Mouse (Mus musculus) layer of hippocampus, adult 8-10 months (tissue): ENCODE measurements around the gene Gtpbp8. TPM values are rescaled to one million over a fixed set of nuclear protein-coding genes. Genes with fewer than 3 reads are reported as not detected.

Experiments
- DNase-seq, 2 experiments: peaks; one replicate each; pipeline ENCODE4 v3.0.0; 2022; ENCODE audit warnings: low spot score in 2 of 2
- total RNA-seq, 4 experiments: library from RNA; stranded (reverse); gene quantifications; 2 replicates each; pipeline ENCODE4 v1.2.4; 2022

The Gtpbp8 gene
- total RNA-seq, 4 experiments from 2014 or later, result 20.8 to 27.8 (median 26.8) TPM

DNA sequence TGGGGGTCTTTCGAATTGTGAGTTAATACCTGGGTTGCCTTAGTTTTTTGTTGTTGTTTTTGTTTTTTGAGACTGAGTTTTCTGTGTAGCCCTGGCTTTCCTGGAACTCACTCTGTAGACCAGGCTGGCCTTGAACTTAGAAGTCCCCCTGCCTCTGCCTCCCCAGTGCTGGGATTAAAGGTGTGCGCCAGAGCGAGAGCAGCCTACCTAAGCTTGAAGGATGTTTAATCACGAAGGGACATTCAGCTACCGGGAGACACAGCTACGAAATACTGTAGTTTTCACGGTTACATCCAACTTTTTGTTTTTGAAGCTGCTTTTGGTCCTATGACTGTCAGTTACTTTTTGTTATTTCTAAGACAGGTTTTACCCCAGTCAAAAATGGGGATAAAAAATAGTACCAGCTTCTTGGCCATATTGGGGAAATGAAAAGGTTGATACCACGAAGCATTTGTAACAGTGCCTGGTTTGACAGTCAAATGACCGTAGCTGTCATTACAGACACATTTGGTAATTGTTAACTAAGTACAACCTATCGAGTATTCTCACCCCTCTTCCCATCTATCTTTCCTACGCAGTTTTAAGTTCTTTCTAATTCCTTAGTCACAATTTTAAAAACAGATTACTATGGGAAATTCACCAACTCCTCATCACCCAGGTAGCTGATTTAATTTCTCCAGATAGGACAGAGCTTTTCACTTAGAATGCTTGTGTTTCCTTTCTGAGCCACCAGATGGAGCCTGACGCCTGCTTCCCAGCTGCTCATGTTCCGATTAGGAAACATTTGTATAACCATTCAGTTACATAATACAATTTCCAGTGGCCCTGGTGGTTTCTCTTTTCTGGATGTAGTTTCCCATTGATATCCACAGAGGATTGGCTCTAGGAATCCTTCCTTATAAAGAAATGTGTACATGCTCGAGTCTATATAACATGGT is 20.6 kb downstream of the Gtpbp8 start:
- DNase-seq, result peak; percentile 77 to 87

DNA sequence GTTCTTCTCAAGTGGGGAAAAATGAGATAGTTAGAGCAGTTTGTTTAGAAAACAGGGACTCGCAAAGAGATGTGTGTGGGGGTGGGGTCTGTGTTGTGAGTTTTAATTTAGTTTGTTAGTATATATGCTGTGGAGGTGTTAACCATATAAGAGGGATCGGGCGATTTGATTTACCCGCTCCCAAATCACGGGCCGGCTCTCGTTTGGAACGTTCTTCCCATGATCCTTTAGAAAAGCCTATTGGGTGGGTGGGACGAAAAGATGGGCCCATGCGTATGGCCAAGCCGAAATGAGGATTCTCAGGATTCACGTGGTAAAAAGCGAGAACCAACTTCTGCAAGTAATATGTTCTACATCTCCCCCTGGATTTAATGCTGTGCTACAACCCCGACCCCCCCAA is 21.3 kb downstream of the Gtpbp8 start:
- peak in 1 of 2 experiments; percentile 45 for DNase-seq

DNA sequence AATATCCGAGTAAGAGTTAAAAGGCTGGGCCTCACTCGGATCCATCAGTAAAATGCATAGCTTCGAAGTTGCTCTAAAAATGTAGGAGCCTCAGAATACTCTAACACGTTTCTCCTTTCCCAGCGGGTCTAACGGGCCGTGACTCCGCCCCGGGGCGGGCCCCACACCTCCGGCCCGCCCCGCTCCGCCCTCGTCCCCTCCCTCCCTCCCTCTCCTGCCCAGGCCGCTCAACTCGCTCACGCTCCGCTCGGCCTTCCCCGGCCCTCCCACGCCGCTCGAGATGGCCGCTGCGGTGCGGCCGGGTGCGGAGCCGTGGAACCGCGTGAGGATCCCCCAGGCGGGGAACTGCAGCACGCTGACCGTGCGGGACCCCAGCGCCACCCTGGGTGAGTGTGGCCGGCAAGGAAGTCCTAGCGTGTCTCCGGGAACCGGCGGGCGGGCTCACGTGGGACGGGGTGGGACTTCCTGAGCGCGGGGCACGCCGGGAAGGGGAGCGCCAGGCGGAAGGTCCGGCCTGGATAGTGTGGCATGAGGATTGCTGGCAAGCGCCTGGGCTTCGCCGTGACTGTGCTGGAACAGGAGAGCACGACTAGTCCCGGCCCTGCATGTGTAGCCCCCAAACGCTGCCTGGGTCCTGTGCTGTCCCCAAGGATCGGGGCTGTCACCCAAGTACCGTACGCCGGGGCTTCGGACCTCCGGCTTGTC is 21.9 kb downstream of the Gtpbp8 start, which contains the start of gene Nepro:
Gene Nepro (plus strand): TSS at position 219 of the 705 bp plus-strand sequence.
- peak; percentile 91 to 94 for DNase-seq

DNA sequence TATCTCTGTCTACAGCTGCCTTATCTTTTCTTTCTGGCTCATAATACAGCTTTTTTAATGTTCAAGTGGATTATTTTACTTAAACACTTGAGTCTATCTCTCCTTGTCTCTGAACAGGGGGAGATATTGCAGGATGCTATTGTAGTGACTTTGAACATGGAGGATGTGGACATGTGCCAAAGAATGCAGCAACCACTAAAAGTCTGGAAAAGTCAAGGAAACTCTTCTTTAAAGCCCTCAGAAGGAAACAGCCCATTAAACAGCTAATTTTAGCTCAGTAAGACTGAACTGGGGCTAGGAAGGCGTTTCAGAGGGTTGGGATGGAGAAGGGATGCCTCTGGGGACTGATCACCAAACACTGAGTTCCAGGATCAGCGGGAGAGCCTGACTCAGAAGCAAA is 23.5 kb downstream of the Gtpbp8 start:
- no peak for DNase-seq

DNA sequence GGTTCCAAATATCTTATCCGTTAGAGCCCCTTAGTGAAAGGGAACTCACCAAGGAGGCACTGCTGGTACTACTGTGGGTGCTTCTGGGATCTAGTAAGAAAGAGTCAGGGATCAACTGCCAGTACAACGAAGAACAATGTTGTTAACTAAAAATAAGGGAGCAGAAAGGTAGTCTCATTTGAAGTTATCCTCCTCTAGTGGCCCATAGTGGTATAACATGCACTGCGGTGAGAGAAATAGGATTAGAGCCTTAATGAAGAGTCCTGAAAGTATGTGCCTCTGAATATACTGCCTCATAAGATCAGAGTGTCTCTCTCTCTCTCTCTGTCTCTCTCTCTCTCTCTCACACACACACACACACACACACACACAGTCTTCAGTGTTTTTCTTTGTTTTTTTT is 25.6 kb downstream of the Gtpbp8 start:
- DNase-seq, result no peak

DNA sequence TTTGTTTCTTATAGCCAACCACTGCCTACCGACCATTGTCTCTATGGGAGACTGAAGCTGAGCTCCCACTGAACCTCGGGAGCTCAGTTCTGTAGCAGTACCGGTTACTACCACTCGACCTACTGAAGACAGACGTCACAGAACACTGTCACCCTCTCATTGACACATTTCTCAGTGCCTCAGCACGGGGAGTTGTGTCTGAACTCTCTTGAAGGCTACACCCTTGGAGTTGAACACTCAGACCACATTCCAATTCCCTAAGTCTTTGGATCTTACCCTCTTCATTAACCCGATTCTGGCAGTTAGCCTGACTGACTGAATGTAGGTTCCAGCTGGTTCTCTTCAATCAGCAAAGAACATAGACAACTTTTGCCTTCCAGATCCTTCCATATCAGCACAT is 26.8 kb downstream of the Gtpbp8 start:
- no peak for DNase-seq

DNA sequence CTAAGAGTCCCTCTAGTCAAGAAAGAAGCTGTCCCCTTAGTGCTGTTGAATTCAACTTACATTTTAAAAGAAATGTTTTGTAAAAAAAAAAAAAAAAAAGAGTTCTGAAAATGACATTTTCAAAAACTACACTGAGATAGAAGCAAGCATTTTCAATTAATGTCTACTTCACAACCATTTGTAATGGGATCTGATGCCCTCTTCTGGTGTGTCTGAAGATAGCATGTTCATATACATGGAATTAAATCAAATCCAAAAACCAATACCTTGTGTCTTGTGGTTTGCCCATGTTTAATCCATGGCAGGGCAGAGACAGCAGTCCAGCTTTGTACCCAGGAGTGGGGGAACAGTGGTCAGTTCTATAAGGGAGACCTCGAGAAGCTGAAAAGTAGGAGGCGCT is 28.3 kb downstream of the Gtpbp8 start:
- DNase-seq, result no peak

DNA sequence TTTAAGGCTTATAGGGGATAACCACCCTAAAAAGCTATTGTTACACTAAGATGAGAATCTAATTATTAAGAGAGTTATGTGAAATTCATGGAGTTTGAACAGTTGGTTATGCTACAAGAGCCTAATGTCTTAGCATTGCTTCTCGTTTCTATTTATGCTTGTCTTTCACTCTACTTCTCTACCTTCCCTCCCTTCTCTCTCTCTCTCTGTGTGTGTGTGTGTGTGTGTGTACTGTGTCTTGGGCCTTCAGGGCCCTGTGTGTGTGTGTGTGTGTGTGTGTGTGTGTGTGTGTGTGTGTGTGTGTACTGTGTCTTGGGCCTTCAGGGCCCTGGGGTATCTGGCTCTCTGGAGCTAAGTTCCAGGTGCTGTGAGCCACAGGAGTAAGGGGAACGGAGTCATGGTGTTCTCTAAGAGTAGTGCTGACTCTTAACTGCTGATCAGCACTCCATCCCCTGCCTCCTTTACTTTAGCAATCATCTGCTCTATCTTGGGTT is 29.0 kb downstream of the Gtpbp8 start:
- DNase-seq, result no peak

DNA sequence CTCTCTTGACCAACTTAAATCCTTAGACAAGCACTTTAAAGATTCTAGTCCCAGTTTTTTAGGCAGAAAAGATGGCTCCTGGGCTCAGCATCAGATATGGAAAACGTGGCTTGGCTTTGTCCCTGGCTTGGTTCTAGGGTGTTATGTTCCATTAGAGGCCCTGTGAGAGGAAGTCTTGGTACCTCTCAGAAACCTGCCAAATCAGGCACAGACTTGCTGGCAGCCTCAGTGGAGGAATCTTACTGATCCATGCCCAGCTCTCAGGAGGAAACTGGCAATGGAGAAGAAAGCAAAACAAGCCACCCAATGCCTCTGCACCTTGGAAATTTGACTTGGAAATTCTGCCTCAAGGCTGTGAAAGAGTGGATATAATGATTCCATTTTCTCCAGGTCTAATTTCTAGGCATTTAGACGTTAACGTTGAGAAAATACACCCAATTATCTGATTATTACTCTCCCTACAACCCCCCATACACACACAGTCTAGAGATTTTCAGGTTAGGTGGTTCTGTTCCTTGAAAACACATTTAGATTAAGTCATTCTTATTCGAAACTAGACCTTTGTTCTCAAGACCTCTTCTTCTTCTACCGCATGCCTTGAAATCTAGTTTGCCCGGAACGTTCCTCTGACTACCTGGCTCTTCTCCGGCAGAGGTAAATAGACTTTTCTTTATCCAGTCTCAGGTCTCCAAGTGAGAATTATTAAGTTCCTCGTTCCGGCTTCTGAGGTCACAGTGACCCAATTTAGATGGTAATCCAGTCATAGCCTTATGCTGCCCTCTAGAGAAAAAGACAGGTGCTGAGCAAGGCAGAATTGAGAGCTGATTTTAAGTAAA is 29.6 kb downstream of the Gtpbp8 start:
- no peak for DNase-seq

DNA sequence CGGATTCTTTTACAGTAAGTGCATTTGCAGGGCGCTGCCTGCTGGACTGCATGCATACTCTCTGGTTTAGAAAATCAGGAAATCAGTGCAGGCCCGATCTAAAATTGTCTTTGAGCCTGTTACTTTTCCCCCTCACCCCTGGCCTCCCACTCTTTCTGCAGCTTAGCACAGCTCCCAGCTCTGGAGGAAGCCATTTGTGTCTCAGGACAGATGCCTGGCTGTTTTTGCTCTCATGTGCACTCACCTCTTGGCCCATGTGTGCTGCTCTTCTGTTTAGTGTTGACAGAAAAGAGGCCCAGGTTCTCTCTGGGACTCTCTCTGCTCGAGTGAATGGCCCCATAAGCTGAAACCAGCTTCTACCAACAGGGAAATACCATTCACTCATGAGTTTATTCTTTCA is 42.7 kb downstream of the Gtpbp8 start:
- no peak for DNase-seq

DNA sequence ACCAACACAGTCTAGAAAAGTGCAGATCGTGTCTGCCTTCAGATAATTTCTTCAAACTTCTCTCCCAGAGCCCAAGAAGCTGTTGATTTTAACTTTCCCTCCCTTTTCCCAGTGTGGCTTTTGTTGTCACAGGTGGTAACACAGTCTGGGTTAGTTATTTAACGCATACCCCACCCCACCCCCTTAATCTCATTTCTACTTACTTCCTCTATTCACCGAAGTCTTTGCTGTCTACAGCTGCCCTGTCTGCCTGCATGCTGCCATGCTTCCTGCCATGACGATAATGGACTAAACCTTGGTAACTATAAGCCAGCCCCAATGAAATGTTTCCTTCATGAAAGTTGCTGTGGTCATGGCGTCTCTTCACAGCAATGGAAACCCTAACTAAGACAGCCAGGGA is 43.9 kb downstream of the Gtpbp8 start:
- DNase-seq, result no peak

DNA sequence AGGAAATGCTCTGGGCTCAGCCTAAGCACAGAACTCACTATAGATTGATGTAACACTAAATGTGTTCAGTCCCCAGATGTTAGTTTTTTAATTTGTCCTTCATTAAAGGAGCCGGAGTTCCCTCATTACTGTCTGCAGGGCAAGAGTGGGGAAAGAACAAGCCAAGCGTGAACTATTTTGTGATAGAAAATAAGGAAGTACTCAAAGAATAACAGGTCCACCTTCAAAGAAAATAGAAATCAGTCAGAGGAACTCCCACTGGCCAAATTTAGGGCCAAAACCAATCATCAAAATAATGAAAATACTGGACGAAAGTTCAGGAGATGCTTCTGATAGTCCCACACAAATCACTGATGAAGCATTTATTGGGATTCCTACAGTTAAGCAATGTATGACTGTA is 45.0 kb downstream of the Gtpbp8 start:
- DNase-seq, result no peak

DNA sequence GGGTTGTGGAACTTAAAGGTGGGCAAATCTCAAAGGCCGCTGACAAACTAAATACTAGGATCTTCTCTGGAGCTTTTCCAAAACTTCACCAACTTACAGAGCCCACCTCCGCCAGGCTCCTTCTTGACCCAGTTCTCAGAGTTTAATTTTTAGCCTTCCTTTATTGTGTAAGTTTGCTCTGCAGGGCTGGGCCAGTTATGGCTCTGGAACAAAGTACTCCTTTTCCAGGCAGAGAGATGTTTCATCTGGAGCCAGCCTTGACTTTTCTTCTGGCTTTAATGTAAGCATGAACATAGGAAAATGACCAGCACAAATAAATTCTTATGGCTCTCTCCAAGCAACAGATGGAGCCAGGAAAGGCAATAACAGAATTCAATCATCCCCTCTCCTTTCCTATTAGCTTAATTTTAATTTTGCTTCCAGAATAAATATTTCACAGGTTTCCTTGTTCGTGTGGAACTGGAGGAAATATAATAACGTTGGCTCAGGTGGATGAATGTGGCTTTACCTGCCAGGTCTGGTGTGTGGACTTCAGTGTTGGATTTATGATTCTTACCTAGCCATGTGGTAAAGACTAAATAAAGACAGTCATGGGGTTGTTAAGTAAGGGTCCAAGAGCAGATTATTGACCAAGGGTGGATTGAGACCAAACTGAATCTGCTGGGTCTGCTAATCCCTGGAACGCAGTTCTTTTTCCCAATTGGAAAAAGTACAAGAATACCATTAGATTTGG is 48.5 kb downstream of the Gtpbp8 start:
- DNase-seq, result no peak

DNA sequence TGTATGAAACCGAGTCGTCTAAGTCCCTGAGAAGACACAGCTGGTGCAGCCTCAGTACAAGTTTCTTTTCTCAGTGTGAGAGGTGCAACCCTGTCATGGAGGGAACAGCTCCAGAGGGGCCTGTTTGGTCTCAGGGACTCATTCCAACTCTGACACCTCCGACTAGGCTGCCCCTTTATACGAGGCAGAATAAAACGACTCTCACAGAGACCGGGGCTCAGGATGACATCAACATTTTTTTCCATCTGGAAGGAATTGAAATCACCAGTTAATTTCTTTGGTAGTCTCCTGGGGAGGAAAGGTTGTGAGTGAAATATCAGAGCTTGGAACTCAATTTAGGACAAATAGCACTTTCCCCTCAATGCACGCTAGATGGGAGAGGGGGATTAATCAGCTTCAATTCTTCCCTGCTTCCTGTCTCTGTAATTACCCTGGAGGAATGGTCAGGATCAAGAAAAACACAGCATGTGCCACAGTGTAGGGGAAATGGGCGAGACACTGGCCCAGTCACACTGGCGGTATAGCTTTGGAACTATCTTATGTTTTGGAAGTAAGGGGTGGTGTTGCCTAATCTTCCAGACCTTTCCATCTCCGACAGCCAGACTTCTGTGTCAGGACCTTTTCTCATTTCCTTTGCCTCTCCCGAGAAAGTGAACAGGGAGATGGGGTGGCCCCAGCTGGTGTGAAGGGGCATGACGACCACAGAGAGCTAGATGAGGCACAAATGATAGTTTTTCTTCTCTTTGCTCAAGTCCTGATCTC is 50.1 kb downstream of the Gtpbp8 start:
- no peak for DNase-seq

DNA sequence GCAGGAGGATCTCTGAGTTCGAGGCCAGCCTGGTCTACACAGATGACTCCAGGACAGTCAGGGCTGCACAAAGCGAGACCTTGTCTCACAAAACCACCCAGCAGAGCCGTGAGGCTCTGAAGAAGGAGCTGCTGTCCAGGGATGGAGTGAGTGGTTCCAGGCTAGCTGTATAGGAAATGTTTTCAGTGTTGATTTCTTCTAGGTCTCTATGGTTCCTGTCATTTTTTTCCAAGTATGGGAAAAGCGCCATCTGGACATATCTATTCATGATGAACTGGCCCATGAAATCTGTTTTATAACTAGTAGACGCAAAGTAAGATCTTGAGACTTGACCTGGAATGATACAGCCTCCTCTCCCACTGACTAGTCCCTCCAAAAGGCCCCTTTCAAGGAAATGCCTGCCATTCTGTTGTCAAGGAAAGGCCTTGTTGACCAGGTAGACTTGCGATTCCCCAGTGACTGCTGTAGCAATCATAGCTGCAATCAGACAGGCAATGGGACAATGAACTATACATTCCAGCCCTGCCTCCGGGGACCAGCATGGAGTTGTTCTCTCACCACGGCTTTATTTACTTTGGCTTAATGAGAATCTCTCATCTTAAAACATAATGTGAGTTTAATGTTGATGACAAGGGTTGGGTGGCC is 50.8 kb downstream of the Gtpbp8 start:
- no peak for DNase-seq

DNA sequence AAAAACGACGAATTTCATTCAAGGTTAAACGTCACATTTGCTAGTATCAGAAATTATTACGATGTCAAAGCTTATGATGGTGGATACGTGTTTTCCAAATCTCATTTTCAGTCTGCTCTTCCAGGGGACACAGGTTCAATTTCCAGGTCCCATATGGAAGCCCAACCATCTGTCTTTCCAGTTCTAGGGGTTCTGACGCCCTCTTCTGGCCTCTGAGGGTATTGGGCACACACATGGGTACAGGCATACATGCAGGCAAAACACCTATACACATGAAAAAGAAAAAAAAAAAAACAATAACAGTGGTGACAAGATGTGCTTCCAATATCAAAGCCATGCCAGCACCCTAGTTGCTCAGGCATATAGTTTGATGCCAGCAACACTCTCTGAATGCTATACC is 52.5 kb downstream of the Gtpbp8 start:
- DNase-seq, result no peak

DNA sequence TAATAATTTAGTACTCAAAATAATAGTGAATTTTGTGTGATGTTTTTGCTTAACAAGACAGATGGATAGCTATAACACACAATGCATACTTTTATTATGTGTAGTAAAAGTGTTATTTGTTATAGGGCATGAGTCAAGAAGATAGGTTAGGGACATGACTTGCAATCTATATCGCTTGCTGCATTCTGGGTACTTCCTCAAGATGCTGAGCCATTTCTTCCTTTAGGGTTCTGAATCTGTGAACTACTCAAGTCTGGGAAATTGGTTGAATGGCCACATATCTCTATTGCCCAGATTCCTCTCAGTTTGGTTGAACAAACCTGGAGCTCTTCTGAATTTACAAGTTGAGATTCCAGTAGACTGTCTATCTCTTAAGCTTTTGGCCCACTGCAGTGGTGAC is 53.6 kb downstream of the Gtpbp8 start:
- no peak for DNase-seq

DNA sequence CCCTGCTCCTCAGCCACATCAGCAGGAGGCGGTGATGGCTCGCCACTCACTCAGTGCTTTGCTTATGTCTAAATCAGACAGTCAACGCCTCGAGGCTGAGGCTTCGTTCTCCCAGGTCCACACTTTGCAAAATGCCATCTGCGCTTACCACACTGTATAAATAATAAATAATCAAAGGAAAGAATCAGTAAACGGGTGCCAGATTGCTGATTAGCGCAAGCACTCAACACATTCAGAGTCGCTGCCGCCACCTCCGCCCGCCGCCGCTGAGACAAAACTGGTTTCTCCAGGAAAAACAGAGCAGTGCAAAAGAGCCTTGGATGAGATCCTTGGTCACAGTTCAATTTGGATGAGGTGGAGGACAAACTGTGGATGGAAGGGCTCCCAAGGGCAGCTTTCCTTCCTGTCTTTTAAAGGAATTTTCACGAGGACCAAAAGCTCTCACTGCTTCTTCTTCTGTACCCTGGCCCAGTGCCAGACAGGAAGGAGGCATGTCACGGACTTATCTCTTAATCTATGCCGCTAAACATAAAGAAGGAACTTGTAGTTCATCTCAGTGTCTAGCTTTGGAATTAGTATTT is 54.5 kb downstream of the Gtpbp8 start:
- peak; percentile 33 to 62 for DNase-seq

DNA sequence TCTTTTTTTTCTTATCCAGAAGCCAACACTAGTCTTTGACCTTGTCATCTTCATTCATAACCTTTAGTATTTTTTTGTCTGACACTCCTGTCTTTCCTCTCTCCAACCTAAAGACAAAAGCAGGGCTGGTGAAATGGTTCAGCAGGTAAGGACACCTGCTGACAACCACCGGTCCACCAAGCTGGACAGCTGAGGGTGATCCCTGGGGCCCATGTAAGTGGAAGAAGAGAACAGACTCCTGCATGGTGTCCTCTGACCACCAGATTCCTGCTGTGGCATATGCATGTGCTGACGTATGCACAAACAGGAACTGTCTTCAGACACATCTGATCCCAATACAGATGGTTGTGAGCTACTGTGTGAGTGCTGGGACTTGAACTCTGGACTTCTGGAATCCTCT is 55.1 kb downstream of the Gtpbp8 start:
- no peak for DNase-seq
